Mouse (Mus musculus) cortical plate, adult 2 months (tissue): ENCODE results near the gene Rfwd3. TPM values are rescaled to one million over a fixed set of nuclear protein-coding genes. Genes with fewer than 3 reads are reported as not detected.
"Not testable (repeated sequence)": the region's sequence is repeated elsewhere in the genome, so short reads cannot be mapped to it uniquely, and the experiment has no call there.

ENCODE experiments used
- H3K27ac ChIP-seq: fragments of 200-500 bp; 2 replicates; pipeline ENCODE4 v1.5.1; 2012; ENCODE audit warnings: low read length, control low read depth, inconsistent platforms; ENCODE audit not compliant: insufficient read depth
- H3K4me1 ChIP-seq: fragments of 200-500 bp; 2 replicates; pipeline ENCODE4 v1.6.1; 2011; ENCODE audit warnings: low read length; ENCODE audit not compliant: control insufficient read depth, insufficient read depth
- H3K4me3 ChIP-seq: fragments of 200-500 bp; 2 replicates; pipeline ENCODE4 v1.5.1; 2011; ENCODE audit warnings: mild to moderate bottlenecking, low read length, control low read depth; ENCODE audit not compliant: insufficient read depth
- CTCF ChIP-seq: fragments of 200-500 bp; IDR thresholded peaks from 2 replicates; pipeline ENCODE4 v1.5.1; 2011; ENCODE audit warnings: mild to moderate bottlenecking, control low read depth, low read length; ENCODE audit not compliant: insufficient read depth; ENCODE audit errors: extremely low read depth
- POLR2A ChIP-seq: fragments of 200-500 bp; IDR thresholded peaks from 2 replicates; pipeline ENCODE4 v1.6.1; 2011; ENCODE audit warnings: mild to moderate bottlenecking, low read length, control low read depth; ENCODE audit not compliant: insufficient read depth; ENCODE audit errors: extremely low read depth
- polyA plus RNA-seq: library from polyadenylated mRNA; depleted of rRNA; stranded (reverse); fragments of >200 nt; gene quantifications from 2 replicates; pipeline ENCODE4 v1.2.3, GENCODE M21; 2012; rRNA removed

Gene Rfwd3
- polyA plus RNA-seq, 1 experiment: 15.2 TPM

DNA sequence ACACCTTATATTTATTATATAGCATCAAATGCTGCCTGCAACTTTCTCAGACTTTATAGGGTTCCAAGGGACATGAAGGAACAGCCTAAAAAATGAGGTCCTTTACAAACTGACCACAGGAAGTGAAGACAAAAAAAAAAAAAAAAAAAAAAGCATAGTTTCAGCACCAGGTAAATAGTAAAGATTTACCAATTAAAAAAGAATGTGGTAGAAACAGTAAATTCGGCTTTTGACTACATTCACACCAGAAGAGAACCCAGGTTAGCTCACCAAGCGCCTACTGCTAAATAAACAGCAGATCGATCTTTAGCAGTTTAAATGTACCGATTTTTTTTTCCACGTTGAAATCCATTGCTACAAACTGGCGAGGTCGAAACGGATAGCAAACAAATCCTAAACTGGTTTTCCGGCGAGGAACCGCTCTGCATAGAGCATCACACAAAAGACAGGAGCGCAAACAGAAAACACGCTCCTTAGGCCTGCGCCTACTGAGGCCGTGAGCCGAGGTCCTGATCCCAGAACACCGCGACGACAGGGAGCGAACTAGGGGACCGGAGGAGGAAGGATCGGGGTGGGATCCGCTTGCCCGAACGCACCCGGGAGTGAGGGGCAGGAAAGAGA is 41.9 kb downstream of the Rfwd3 start:
- no peaks in the 10 kb centered on the region for H3K4me1 ChIP-seq
- peak overlapping the region; percentile 90 for H3K27ac ChIP-seq
- TF ChIP-seq CTCF (no peak), POLR2A (no peak)
- peak overlapping the region; percentile 76 for H3K4me3 ChIP-seq

- Histone ChIP-seq H3K4me3 (no peak overlapping the region), H3K4me1 (no peaks in the 10 kb centered on the region), H3K27ac (no peak overlapping the region)
- TF ChIP-seq CTCF: no peak
- no peak for TF ChIP-seq POLR2A
These were observed 47.4 kb downstream of the Rfwd3 start for GRCm38 (mm10) chr8:111252487-111253112.

DNA sequence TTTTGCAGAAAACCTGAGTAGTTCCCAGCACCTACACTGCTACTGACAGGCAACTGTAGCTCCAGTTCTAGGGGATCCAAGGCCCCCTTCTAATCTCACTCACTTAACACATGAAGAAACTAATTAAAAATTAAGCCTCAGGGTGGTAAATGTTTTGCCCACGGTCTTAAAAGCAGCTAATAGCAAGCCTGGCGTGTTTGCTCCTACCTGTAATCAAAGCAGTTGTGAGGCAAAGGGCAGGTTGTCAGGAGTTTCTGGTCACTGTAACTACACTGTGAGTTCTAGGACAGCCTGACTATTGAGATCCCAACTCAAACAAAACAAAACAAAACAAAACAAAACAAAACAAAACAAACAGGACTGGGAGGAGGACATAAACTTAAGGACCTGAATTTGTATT is 49.9 kb downstream of the Rfwd3 start:
- TF ChIP-seq CTCF (no peak), POLR2A (no peak)
- H3K27ac ChIP-seq: no peak overlapping the region
- no peaks in the 10 kb centered on the region for H3K4me1 ChIP-seq
- no peak overlapping the region for H3K4me3 ChIP-seq

- Histone ChIP-seq H3K27ac (no peak overlapping the region), H3K4me3 (no peak overlapping the region), H3K4me1 (no peaks in the 10 kb centered on the region)
- TF ChIP-seq POLR2A (no peak), CTCF (no peak)
These were observed 51.9 kb downstream of the Rfwd3 start for GRCm38 (mm10) chr8:111248136-111248535.

DNA sequence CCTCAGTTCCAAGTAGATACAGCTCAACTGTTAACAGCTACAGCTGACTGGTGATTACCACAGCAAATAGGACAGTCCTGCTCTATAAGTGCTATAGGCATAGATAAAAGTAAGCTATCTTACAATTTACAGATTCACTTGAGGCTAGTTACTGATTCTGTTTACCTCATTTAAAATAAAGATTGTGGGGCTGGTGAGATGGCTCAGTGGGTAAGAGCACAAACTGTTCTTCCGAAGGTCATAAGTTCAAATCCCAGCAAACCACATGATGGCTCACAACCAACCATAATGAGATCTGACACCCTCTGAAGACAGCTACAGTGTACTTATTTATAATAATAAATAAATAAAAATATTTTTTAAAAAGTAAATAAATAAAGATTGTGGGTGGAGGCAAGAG is 53.2 kb downstream of the Rfwd3 start:
- not testable (repeated sequence) for H3K4me3 ChIP-seq, H3K4me1 ChIP-seq, H3K27ac ChIP-seq

- Histone ChIP-seq H3K4me1 (no peaks in the 10 kb centered on the region), H3K4me3 (no peak overlapping the region), H3K27ac (no peak overlapping the region)
- no peak for TF ChIP-seq POLR2A
- no peak for TF ChIP-seq CTCF
These were observed 53.7 kb downstream of the Rfwd3 start for GRCm38 (mm10) chr8:111246287-111246830.

GRCm38 (mm10) chr8:111237301-111237700 is 62.7 kb downstream of the Rfwd3 start:
- Histone ChIP-seq H3K4me3 (no peak overlapping the region), H3K27ac (no peak overlapping the region), H3K4me1 (peaks cover 1% of the 10 kb centered on the region; the same call in 1 of the 2 replicates)
- TF ChIP-seq POLR2A (no peak), CTCF (no peak)

GRCm38 (mm10) chr8:111233730-111234129 is 66.3 kb downstream of the Rfwd3 start:
- Histone ChIP-seq H3K27ac (no peak overlapping the region), H3K4me3 (no peak overlapping the region), H3K4me1 (peaks cover 1% of the 10 kb centered on the region; the same call in 1 of the 2 replicates)
- TF ChIP-seq POLR2A (no peak), CTCF (no peak)

DNA sequence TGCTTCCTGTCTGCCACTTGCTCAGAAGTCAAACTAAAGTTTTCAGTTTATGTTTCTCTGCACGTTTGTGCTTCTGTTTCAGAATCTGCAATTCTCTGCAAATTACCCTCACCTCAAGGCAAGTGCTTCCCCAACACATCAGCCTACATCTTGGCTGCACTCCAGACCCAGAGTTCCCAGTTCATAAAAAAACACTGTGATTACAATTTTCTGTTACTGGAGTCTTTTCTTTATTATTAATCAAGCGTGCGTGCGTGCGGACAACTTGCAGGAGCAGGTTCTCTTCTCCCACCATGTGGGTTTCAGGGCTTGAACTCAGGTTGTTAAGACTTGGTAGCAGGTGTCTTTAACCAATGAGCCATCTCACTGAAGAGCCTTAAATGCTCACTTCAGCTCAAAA is 75.9 kb downstream of the Rfwd3 start:
- no peak overlapping the region for H3K27ac ChIP-seq
- no peak overlapping the region for H3K4me3 ChIP-seq
- no peak for TF ChIP-seq POLR2A
- TF ChIP-seq CTCF: no peak
- H3K4me1 ChIP-seq: peaks cover 1% of the 10 kb centered on the region; the same call in 1 of the 2 replicates

Other genes starting within 250 kb of the Rfwd3 start
- gene Exosc6, start 243.9 kb downstream of the Rfwd3 start, polyA plus RNA-seq: not detected in 2 replicates
- gene Clec18a, start 207.8 kb downstream of the Rfwd3 start, polyA plus RNA-seq: 6.0 and 7.5 TPM in 2 replicates
- 14.7 and 15.8 TPM in 2 replicates for gene Pdpr, start 205.6 kb downstream of the Rfwd3 start, polyA plus RNA-seq
- gene Glg1, start 41.0 kb downstream of the Rfwd3 start, polyA plus RNA-seq: 66.2 and 69.3 TPM in 2 replicates
- 0.25 and 0.38 TPM in 2 replicates for gene Mlkl, start 38.0 kb upstream of the Rfwd3 start, polyA plus RNA-seq
- gene Fa2h, start 93.6 kb upstream of the Rfwd3 start, polyA plus RNA-seq: 53.4 and 67.1 TPM in 2 replicates
- gene Wdr59, start 221.9 kb upstream of the Rfwd3 start, polyA plus RNA-seq: 14.6 and 15.2 TPM in 2 replicates
- gene Znrf1, start 235.9 kb upstream of the Rfwd3 start, polyA plus RNA-seq: 165 and 166 TPM in 2 replicates